Mouse (Mus musculus) monocyte, adult 5-6 weeks (primary cell): ENCODE measurements around the gene Sfpq. TPM values are rescaled to one million over a fixed set of nuclear protein-coding genes. Genes with fewer than 3 reads are reported as not detected.

Experiments
- ATAC-seq: fragments of 153-309, 156-312 bp; replicated peaks from 2 replicates; pipeline ENCODE4 v1.8.0; 2017; ENCODE audit warnings: mild to moderate bottlenecking; ENCODE audit not compliant: low TSS enrichment, insufficient number of reproducible peaks, severe bottlenecking, poor library complexity, low FRiP score
- total RNA-seq: library from RNA; stranded (forward); fragments of 200-1000, 200-491, 200-594 nt; gene quantifications from 3 replicates; pipeline ENCODE4 v1.2.3, GENCODE M21; 2017

Sfpq gene
- total RNA-seq, 1 experiment from 2014 or later, result 707 TPM

GRCm38 (mm10) chr4:127083131-127083530 lies 62.0 kb downstream of the Sfpq start:
- ATAC-seq, result no peak

- ATAC-seq, result no peak
These were observed 64.6 kb downstream of the Sfpq start for GRCm38 (mm10) chr4:127085761-127086160.

Other genes starting within 250 kb of the Sfpq start
- 15.8 to 61.9 TPM (median 46.3 TPM) in 3 replicates for gene Zmym4, start 53.2 kb upstream of the Sfpq start, total RNA-seq
- gene Zmym1, start 39.8 kb downstream of the Sfpq start, total RNA-seq, result 9.3 to 16.2 TPM (median 14.2 TPM) in 3 replicates
- 17.8 to 25.9 TPM (median 22.6 TPM) in 3 replicates for gene Zmym6, start 56.1 kb downstream of the Sfpq start, total RNA-seq
- 9.9 to 15.1 TPM (median 12.5 TPM) in 3 replicates for gene Tmem35b, start 102.4 kb downstream of the Sfpq start, total RNA-seq
- not detected in 3 replicates for gene Dlgap3, start 147.9 kb downstream of the Sfpq start, total RNA-seq
- 32.2 to 42.3 TPM (median 32.9 TPM) in 3 replicates for gene Smim12, start 222.5 kb downstream of the Sfpq start, total RNA-seq